Mouse (Mus musculus): ENCODE measurements around the gene Tuba1b. TPM values are rescaled to one million over a fixed set of nuclear protein-coding genes. Genes with fewer than 3 reads are reported as not detected.

Gene Tuba1b
- polyA plus RNA-seq, 1 experiment, result 3,464 TPM

- Histone ChIP-seq H3K4me1 (ENCODE audit: control insufficient read depth, insufficient read depth, low read length) (peaks cover 3% of the 10 kb centered on the region), H3K36me3 (ENCODE audit: control insufficient read depth, insufficient read depth, low read length, poor library complexity, severe bottlenecking) (no peaks in the 10 kb centered on the region), H3K4me3 (ENCODE audit: low read depth, low read length) (peak within 1 kb of the TSS; percentile 80), H3K9ac (ENCODE audit: low read depth, poor library complexity, severe bottlenecking) (peak within 1 kb of the TSS; percentile 90), H3K27ac (ENCODE audit: insufficient read depth, low read length) (0 out of 2 replicates have a peak within 1 kb of the TSS, but pooled peaks have one; percentile 1), H3K27me3 (ENCODE audit: control insufficient read depth, insufficient read depth, low read length, poor library complexity, severe bottlenecking) (no peaks in the 10 kb centered on the region), H3K9me3 (replicated peaks; ENCODE audit: control insufficient read depth, insufficient read depth, low read length, poor library complexity, severe bottlenecking) (no peaks in the 10 kb centered on the region)
- TF ChIP-seq POLR2A (IDR thresholded peaks at IDR 0.05; ENCODE audit: insufficient read depth, low read length) (peak; percentile 70), EP300 (IDR thresholded peaks at IDR 0.05; ENCODE audit: insufficient read depth, low read depth, low read length) (no peak)
Measured at GRCm38 (mm10) chr15:98917538-98918498, 16.5 kb downstream of the Tuba1b start, which contains the start of gene Lmbr1l. Gene Lmbr1l (minus strand): TSS chr15:98918231.

GRCm38 (mm10) chr15:98917091-98917490, 17.3 kb downstream of the Tuba1b start:
- peaks cover 3% of the 10 kb centered on the region for H3K4me1 ChIP-seq (ENCODE audit: control insufficient read depth, insufficient read depth, low read length)
- H3K27ac ChIP-seq (ENCODE audit: insufficient read depth, low read length), result no peak overlapping the region

DNA sequence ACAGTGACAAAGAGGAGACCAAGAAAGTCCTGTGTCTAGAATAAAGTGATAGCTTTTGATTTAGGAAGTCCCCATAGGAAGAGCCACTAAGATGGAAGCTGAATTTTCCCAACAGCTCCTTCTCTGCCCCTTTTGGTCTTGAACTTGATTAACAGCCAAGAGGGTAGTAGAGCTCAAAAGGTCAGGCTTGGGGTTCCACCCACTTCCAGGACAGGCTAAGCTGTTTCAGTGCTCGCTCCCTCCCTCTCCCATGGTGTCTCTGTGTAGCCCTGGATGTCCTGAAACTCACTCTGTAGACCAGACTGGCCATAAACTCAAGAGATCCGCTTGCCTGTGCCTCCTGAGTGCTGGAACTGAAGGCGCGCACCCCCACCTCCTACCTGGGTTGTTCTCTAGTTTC, 18.3 kb downstream of the Tuba1b start:
- Histone ChIP-seq H3K4me3 (ENCODE audit: low read depth, low read length) (no peak overlapping the region), H3K27ac (ENCODE audit: insufficient read depth, low read length) (no peak overlapping the region), H3K4me1 (ENCODE audit: control insufficient read depth, insufficient read depth, low read length) (peaks cover 3% of the 10 kb centered on the region), H3K27me3 (ENCODE audit: control insufficient read depth, insufficient read depth, low read length, poor library complexity, severe bottlenecking) (no peaks in the 10 kb centered on the region), H3K9me3 (replicated peaks; ENCODE audit: control insufficient read depth, insufficient read depth, low read length, poor library complexity, severe bottlenecking) (no peaks in the 10 kb centered on the region), H3K36me3 (ENCODE audit: control insufficient read depth, insufficient read depth, low read length, poor library complexity, severe bottlenecking) (no peaks in the 10 kb centered on the region; the same call in 1 of the 2 replicates), H3K9ac (ENCODE audit: low read depth, poor library complexity, severe bottlenecking) (no peak overlapping the region)
- no peak for TF ChIP-seq CTCF (IDR thresholded peaks at IDR 0.05; ENCODE audit: low read depth, low read length)
- TF ChIP-seq POLR2A (IDR thresholded peaks at IDR 0.05; ENCODE audit: insufficient read depth, low read length), result no peak
- TF ChIP-seq EP300 (IDR thresholded peaks at IDR 0.05; ENCODE audit: insufficient read depth, low read depth, low read length), result no peak

More at GRCm38 (mm10) chr15:98917091-98917490, 17.3 kb downstream of the Tuba1b start:
- H3K36me3 ChIP-seq (ENCODE audit: control insufficient read depth, insufficient read depth, low read length, poor library complexity, severe bottlenecking), result no peaks in the 10 kb centered on the region
- no peaks in the 10 kb centered on the region for H3K27me3 ChIP-seq (ENCODE audit: control insufficient read depth, insufficient read depth, low read length, poor library complexity, severe bottlenecking)
- peak overlapping the region; percentile 90 for H3K9ac ChIP-seq (ENCODE audit: low read depth, poor library complexity, severe bottlenecking)
- peak overlapping the region; percentile 80 for H3K4me3 ChIP-seq (ENCODE audit: low read depth, low read length)
- no peaks in the 10 kb centered on the region for H3K9me3 ChIP-seq (replicated peaks; ENCODE audit: control insufficient read depth, insufficient read depth, low read length, poor library complexity, severe bottlenecking)
- TF ChIP-seq POLR2A (IDR thresholded peaks at IDR 0.05; ENCODE audit: insufficient read depth, low read length), result no peak
- no peak for TF ChIP-seq EP300 (IDR thresholded peaks at IDR 0.05; ENCODE audit: insufficient read depth, low read depth, low read length)
- no peak for TF ChIP-seq CTCF (IDR thresholded peaks at IDR 0.05; ENCODE audit: low read depth, low read length)

DNA sequence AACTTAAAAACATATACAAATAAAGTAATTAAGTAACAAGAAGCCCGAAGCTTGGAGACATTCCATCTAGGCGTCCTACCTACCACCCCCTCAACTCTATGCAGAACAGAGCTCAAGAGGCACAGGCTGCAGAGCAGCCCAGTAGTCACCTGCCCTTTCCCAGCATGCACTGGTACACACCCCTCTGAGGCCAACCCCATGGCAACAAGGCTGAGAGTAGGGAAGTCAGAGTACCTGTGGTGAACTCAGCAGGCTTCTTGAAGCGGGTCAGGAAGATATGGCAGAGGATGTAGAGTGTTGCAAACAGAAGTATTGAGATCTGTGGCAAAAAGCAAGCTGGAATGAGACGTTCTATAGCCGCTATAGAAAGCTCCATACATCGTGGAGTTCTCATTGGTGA, 19.5 kb downstream of the Tuba1b start:
- H3K36me3 ChIP-seq (ENCODE audit: control insufficient read depth, insufficient read depth, low read length, poor library complexity, severe bottlenecking), result peaks cover 2% of the 10 kb centered on the region; the same call in 1 of the 2 replicates
- no peak overlapping the region for H3K4me3 ChIP-seq (ENCODE audit: low read depth, low read length)
- no peak for TF ChIP-seq POLR2A (IDR thresholded peaks at IDR 0.05; ENCODE audit: insufficient read depth, low read length)
- no peak for TF ChIP-seq CTCF (IDR thresholded peaks at IDR 0.05; ENCODE audit: low read depth, low read length)
- no peak for TF ChIP-seq EP300 (IDR thresholded peaks at IDR 0.05; ENCODE audit: insufficient read depth, low read depth, low read length)
- H3K9me3 ChIP-seq (replicated peaks; ENCODE audit: control insufficient read depth, insufficient read depth, low read length, poor library complexity, severe bottlenecking), result no peaks in the 10 kb centered on the region
- no peak overlapping the region for H3K9ac ChIP-seq (ENCODE audit: low read depth, poor library complexity, severe bottlenecking)
- H3K4me1 ChIP-seq (ENCODE audit: control insufficient read depth, insufficient read depth, low read length), result peaks cover 3% of the 10 kb centered on the region
- H3K27ac ChIP-seq (ENCODE audit: insufficient read depth, low read length), result no peak overlapping the region
- H3K27me3 ChIP-seq (ENCODE audit: control insufficient read depth, insufficient read depth, low read length, poor library complexity, severe bottlenecking), result no peaks in the 10 kb centered on the region

GRCm38 (mm10) chr15:98904692-98905091, 29.7 kb downstream of the Tuba1b start:
- TF ChIP-seq POLR2A (IDR thresholded peaks at IDR 0.05; ENCODE audit: insufficient read depth, low read length) (no peak), CTCF (IDR thresholded peaks at IDR 0.05; ENCODE audit: low read depth, low read length) (peak; percentile 91), EP300 (IDR thresholded peaks at IDR 0.05; ENCODE audit: insufficient read depth, low read depth, low read length) (no peak)
- H3K27ac ChIP-seq (ENCODE audit: insufficient read depth, low read length), result no peak overlapping the region
- no peak overlapping the region for H3K9ac ChIP-seq (ENCODE audit: low read depth, poor library complexity, severe bottlenecking)
- H3K4me3 ChIP-seq (ENCODE audit: low read depth, low read length), result no peak overlapping the region
- H3K36me3 ChIP-seq (ENCODE audit: control insufficient read depth, insufficient read depth, low read length, poor library complexity, severe bottlenecking), result peaks cover 3% of the 10 kb centered on the region
- no peaks in the 10 kb centered on the region for H3K27me3 ChIP-seq (ENCODE audit: control insufficient read depth, insufficient read depth, low read length, poor library complexity, severe bottlenecking)
- no peaks in the 10 kb centered on the region for H3K4me1 ChIP-seq (ENCODE audit: control insufficient read depth, insufficient read depth, low read length)
- no peaks in the 10 kb centered on the region for H3K9me3 ChIP-seq (replicated peaks; ENCODE audit: control insufficient read depth, insufficient read depth, low read length, poor library complexity, severe bottlenecking)

DNA sequence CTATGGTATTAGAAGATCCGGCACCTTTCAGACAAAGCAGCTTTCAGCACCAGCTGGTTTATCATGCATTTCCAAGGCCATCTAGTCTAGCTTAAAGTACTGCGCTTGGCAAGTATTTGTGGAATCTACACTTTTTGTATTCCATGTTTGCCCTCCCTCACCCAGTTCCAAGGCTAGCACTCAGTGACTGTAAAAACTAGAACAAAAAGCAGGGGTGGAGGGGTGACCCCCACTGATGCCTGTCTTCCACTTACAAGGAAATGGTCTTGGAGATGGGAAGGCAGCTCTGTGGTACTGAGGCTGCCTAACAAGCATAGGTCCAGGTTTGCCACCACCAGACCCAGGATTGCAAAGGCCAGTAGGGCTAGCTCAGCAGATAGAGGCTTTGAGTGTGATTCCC, 31.8 kb downstream of the Tuba1b start:
- H3K4me3 ChIP-seq (ENCODE audit: low read depth, low read length), result no peak overlapping the region
- no peak overlapping the region for H3K27ac ChIP-seq (ENCODE audit: insufficient read depth, low read length)
- peaks cover 2% of the 10 kb centered on the region; the same call in 1 of the 2 replicates for H3K27me3 ChIP-seq (ENCODE audit: control insufficient read depth, insufficient read depth, low read length, poor library complexity, severe bottlenecking)
- H3K9ac ChIP-seq (ENCODE audit: low read depth, poor library complexity, severe bottlenecking), result no peak overlapping the region
- TF ChIP-seq CTCF (IDR thresholded peaks at IDR 0.05; ENCODE audit: low read depth, low read length) (no peak), POLR2A (IDR thresholded peaks at IDR 0.05; ENCODE audit: insufficient read depth, low read length) (no peak), EP300 (IDR thresholded peaks at IDR 0.05; ENCODE audit: insufficient read depth, low read depth, low read length) (no peak)
- H3K9me3 ChIP-seq (replicated peaks; ENCODE audit: control insufficient read depth, insufficient read depth, low read length, poor library complexity, severe bottlenecking), result no peaks in the 10 kb centered on the region
- H3K4me1 ChIP-seq (ENCODE audit: control insufficient read depth, insufficient read depth, low read length), result no peaks in the 10 kb centered on the region
- H3K36me3 ChIP-seq (ENCODE audit: control insufficient read depth, insufficient read depth, low read length, poor library complexity, severe bottlenecking), result peaks cover 3% of the 10 kb centered on the region
